Mouse (Mus musculus): ENCODE measurements around the gene Tbl3. TPM values are rescaled to one million over a fixed set of nuclear protein-coding genes. Genes with fewer than 3 reads are reported as not detected.
"Not testable (repeated sequence)": the region's sequence is repeated elsewhere in the genome, so short reads cannot be mapped to it uniquely, and the experiment has no call there.

The Tbl3 gene
- total RNA-seq, 1 experiment from 2014 or later, result 46.1 TPM

DNA sequence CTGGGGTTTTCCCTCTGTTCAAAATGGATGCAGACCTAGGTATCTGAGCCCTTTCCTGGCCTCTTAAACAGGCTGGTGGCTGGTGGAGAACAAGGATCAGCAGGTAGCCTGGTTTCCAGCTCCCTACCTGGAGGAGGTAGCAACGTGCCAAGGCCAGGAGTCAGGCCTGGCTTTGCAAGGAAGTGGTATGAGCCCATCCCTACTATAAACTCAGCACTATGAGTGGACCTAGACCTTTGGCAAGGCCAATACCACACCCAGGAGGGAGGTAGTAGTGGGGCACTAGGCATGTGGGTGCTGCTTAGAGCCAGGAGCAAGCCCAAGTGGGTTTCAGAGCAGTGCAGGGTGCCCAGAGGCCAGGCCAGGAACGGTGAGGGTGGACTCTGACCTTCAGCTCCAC is 8.0 kb downstream of the Tbl3 start:
- no peak for ATAC-seq (replicated peaks; ENCODE audit: low read depth, poor library complexity, severe bottlenecking)

DNA sequence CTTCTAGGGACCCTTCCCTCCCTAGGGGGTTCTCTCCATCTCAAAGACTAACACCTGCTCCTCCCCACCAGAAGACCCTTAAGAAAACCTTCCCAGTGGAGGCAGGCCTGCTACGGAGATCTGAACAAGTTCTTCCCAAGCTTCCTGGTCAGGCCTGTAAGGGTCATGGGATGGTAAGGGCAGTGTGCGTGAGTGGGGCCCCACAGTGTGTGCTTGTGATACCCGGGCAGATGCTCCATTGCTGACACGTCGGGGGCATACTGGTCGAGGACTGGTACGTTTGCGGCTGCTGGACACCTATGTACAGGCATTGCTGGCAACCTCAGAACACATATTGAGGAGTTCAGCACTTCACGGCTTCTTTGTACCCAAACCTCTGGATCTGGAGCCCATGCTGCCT is 8.7 kb downstream of the Tbl3 start:
- no peak for ATAC-seq (replicated peaks; ENCODE audit: low read depth, poor library complexity, severe bottlenecking)

DNA sequence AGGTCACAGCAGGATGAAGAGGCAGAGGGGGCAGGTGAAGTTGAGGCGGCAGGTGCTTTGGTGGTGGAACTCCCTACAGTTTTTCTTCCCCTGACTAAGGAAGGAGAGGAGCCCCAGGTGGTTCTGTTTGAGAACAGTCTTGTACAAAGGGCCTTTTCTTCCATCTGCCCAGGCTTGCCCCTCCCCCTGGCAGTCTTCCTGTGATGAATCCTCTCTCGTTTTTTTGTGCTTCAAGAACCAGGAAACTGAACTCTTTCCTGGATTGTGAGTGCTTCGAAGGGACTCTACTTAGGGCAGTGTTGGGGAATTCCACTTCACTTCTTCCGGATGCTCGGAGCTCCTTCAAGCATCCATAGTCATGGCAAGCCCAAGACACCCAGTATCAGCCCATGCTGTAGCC is 9.5 kb downstream of the Tbl3 start:
- no peak for ATAC-seq (replicated peaks; ENCODE audit: low read depth, poor library complexity, severe bottlenecking)

DNA sequence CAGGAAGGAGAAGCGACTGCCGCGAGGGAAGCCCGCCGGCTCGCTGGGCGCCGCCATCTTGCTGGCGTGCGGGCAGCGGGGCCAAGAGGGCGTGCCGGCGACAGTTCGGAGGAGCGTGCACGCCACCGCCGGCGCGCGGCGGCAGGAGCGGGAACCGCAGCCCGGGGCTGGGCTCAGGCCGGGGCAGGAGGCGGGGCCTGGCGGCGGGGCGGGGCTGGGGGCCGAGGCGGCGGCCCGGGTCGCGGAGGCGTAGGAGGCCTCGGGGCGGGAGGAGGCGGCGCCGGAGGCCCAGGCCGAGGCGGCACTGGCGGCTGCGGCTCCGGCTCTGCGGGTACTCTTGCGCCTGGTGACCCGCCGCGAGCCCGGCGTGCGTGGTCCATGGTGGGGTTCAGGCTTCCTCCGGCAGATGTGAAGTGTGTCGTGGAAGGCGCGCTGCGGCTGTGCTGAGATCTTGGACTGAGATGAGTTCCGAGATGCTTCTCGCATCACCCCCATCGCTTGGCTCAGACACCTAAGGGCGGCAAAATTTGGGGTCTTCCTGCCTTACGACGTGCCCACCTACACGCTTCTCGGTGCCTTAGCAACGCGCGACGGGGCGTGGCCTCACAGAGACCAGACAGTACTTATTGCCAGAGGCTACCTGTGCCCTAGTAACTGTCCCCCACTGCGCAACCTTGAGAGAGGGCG is 11.3 kb downstream of the Tbl3 start, which contains the start of the genes Gfer and Noxo1:
TSS of gene Gfer (minus strand) at position 146 of the 687 bp plus-strand sequence.
TSS of gene Noxo1 (plus strand) at position 224 of the 687 bp plus-strand sequence.
- ATAC-seq (replicated peaks; ENCODE audit: low read depth, poor library complexity, severe bottlenecking), result peak; percentile 71

DNA sequence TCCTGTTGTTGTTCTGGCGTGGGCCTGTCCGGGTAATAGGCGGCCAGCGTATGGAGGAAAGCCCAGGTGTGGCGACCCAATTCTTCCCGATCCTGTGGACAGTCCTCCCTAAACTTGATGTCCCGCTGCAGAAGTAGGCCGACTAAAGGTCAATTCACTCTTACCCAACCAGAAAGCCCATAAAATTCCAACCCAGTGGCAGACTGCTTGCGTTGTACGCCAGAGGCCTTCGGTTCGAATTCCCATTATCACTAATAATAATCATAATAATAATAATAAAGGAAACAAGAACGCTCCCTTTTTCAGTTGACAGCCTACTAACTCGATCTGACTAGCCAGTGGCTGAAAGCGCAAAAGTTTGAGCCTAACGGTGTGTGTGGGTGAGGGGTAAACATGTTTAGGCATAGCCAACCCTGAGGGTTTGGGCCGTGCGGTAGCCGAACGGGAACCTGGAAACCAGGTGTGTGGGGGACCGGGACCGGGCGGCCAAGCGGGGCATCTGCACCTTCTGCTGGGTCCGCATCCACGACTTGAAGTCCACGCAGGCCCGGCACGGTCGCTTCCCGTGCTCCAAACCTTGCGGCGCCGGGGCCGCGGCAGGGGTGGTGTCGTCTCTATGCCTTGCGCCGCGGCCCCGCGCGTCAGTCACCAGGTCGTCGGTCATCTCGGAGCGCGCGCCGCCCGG is 12.0 kb downstream of the Tbl3 start:
- ATAC-seq (replicated peaks; ENCODE audit: low read depth, poor library complexity, severe bottlenecking), result no peak

DNA sequence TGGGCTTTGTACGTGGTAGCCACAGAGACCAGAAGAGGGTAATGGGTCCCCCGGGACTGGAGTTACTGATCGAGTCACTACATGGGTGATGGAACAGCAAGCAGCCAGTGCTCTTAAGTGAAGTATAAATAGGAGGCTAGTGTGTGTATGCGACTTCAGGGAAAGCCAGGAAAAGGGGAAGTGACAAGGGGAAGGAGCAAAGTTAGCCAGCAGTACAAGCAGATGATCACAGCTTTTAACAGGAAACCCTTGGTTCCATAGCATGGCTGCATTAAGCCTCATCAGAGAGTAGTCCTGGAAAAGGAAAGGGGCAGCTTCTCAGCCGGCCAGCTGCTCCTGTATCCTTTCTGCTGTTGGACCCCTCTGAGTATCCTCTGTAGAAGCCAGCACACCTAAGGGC is 15.1 kb downstream of the Tbl3 start:
- ATAC-seq (replicated peaks; ENCODE audit: low read depth, poor library complexity, severe bottlenecking), result no peak

DNA sequence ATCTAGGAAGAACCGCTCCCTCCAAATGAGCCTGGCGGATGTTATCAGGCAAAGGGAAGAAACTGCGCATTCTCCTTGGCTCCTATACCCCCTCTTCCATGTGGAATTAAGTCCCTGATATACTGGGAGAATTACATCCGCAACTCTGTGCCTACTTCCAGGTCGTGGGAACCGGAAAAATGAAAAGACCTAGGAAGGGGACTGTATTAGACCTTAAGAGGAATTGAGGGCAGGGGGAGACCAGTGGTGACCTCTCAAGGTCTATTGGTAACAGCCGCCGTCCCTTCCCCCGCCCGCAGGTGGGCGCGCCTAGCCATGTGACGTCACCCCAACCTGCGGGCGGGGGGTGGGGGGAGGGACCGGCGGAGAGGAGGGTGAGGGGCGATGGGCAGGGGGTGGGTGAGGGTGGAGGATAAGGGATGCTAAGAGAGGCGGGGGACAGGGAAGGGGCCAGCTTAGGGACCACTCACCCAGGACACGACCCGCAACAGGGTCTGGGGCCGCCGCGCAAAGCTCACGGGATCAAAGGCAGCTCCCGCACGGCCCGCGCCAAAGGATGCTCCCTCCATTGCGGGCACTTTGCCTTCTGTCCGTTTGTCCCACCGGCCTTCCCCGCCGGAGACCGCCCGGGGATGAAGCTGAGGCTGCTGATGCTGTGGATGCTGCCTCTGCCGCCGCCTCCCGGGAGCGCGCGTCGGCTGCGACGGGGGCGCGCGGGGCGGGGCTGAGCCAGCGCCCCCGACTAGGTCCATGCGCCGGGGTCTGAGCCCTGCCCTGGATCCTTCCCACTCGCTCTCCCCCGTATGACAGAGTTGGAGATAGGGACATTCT is 18.0 kb downstream of the Tbl3 start, which contains the start of gene Syngr3:
TSS of gene Syngr3 (minus strand) at position 705 of the 831 bp plus-strand sequence.
- no peak for ATAC-seq (replicated peaks; ENCODE audit: low read depth, poor library complexity, severe bottlenecking)

DNA sequence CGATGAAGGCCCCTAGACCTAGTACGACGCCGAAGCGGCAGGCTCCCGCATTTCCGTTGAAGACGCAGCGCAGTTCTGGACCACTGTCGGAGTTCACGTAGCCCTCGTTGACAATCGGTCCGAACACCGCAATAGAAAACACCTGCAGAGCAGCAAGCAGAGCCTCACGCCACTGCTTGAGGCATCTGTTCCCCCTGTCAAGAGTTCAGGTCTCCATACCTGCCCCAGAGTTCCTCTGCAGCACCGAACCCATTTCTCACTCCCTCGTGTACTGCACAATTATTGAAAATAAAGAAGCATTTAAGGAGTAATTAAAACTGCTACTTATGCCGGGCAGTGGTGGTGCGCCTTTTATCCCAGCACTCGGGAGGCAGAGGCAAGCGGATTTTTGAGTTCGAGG is 19.9 kb downstream of the Tbl3 start:
- ATAC-seq (replicated peaks; ENCODE audit: low read depth, poor library complexity, severe bottlenecking), result no peak

DNA sequence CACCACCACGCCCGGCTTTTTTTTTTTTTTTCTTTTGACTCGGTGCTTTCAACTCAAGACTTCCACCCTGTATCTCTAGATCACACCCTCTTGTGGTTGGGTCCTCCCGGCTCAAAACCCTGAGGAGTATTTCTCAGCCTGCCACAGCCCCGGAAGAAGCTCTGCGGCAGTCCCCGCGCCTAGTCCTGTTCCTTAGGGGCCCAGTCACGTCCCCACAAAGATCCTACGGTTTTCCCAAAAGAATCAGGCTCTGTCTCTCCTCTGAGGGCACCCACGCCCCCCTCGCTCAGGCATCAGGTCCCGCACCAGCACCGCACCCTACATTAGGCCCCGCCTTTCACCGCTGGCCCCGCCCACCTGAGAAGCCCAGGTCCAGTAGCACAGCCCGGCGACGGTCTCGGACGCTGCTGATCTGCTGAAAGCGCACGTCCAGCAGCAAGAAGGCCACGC is 20.3 kb downstream of the Tbl3 start:
- ATAC-seq (replicated peaks; ENCODE audit: low read depth, poor library complexity, severe bottlenecking), result peak; percentile 73

DNA sequence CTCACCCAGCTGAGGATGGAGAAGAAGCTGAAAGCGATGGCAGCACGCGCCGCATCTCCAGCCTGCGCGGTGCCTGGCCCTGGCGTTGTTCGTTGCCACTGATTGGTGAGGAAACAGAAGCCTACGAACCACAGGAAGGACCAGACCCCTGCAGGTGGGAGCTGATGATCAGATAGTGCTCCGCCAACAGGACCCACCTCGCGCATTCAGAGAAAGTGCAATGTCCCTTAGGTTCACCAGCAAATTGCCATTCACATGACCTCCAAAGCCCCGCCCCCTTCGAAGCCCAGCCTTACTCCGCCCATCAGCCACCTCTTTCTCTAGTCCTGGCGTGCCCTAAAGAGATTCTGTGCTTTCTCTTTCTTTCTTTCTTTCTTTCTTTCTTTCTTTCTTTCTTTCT is 20.9 kb downstream of the Tbl3 start:
- ATAC-seq (replicated peaks; ENCODE audit: low read depth, poor library complexity, severe bottlenecking), result peak; percentile 67

DNA sequence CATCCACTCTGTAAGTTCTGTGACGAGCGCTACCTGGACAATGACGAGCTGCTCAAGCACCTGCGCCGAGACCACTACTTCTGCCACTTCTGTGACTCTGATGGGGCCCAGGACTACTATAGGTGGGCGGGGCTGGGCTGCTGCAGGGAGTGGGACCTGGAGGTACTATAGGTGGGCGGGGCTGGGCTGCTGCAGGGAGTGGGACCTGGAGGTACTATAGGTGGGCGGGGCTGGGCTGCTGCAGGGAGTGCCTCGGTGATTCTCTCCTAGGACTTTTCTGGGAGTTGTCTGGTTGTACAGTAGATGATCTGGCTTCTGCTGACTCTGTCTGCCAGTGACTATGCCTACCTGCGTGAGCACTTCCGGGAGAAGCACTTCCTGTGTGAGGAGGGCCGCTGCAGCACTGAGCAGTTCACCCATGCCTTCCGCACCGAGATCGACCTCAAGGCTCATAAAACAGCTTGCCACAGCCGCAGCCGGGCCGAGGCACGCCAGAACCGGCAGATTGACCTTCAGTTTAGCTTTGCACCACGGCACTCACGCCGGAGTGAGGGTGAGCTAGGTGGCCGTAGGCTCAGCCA is 29.9 kb downstream of the Tbl3 start:
- no peak for ATAC-seq (replicated peaks; ENCODE audit: low read depth, poor library complexity, severe bottlenecking)

DNA sequence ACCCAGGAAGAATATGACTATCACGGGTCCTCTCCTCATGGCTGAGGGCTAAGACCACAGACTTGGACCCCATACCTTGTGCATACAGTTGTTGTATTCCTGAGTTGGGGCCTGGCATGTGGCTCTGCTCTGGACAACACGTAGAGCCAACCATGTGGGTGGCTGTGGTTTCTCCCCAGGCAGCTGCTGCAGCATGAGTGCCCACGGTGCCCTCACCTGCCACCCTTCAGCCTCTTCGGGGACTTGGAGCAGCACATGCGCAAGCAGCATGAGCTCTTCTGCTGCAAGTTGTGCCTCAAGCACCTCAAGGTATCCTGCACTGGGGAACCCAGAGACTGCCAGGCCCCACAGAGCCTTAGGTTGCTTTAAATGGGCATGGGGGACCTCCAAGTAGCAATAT is 30.6 kb downstream of the Tbl3 start:
- ATAC-seq (replicated peaks; ENCODE audit: low read depth, poor library complexity, severe bottlenecking), result no peak

DNA sequence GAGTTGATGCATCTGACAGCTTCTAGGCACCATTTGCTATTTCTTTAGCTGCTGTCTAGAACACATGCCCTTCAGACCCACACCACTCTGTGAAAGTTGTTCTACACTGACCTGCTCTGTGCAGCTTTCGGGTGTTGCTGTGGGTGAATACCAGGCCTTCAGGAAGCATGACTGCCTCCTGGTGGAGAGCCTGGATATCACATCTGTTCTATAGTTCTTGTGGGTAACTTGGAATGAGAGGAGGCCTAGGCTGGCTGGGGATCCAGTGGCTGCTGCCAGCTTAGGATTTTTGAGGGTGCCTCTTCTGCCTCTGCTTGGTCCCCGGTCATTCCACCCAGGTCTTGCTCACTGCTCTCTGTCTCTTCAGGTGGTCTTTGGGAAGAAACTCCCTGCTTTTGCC is 31.3 kb downstream of the Tbl3 start:
- ATAC-seq (replicated peaks; ENCODE audit: low read depth, poor library complexity, severe bottlenecking), result peak; percentile 71

DNA sequence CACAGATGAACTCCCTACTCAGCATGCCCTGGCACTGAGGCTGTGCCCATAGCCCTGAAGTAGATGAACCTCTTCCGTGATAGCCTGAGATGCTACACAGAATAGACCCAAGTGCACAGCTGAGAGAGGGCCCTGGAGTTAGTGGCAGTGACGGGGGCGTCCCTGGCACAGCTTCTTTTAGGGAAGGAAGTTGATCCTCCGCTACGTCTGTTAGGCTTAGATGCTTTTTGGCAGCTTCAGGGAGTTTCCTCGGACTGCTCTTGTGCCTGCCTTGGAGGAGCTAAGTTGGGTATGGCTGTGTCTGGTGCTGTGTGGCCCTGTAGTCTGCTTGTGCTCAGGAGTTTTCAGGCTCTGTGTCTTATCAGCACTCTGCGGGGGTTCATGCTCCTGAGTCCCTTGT is 33.2 kb downstream of the Tbl3 start:
- ATAC-seq (replicated peaks; ENCODE audit: low read depth, poor library complexity, severe bottlenecking), result peak; percentile 31

DNA sequence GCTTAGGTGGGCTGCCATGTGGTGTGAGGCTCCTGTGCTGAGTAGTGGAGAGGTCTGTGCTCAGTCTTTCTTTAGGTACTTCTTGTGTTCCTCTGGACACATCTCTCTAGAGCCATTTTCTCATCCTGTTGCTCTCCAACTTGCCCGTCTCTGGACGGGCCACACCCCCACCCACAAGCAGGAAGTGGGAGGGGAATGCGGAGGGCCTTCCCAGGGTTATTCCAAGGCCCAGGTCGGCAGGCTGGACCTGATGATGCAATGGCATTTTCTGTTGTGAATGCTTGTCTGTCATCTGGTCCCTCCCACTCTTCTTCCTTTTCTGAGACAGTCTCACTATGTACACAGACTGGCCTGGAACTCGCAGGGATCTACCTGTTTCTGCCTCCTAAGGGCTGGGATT is 35.3 kb downstream of the Tbl3 start:
- ATAC-seq (replicated peaks; ENCODE audit: low read depth, poor library complexity, severe bottlenecking), result no peak

DNA sequence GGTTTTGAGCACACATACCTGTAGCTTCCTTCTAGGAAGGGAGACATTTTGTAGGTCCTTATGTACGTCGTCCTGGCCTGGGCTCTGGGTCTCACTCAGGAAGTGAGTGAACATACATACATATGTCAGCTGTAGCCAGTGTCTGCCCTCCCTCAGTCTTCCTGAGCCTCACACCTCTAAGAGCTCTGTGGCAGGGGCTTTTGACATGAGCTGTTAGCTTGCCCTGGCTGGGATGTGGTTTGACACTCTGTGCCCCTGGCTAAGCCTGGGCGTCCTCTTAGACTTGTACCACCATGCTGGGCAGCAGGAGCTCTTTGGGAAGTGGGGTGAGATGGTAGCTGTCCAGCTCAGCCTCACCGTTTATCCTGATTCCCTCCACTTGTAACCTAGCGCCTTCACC is 36.1 kb downstream of the Tbl3 start:
- ATAC-seq (replicated peaks; ENCODE audit: low read depth, poor library complexity, severe bottlenecking), result no peak

DNA sequence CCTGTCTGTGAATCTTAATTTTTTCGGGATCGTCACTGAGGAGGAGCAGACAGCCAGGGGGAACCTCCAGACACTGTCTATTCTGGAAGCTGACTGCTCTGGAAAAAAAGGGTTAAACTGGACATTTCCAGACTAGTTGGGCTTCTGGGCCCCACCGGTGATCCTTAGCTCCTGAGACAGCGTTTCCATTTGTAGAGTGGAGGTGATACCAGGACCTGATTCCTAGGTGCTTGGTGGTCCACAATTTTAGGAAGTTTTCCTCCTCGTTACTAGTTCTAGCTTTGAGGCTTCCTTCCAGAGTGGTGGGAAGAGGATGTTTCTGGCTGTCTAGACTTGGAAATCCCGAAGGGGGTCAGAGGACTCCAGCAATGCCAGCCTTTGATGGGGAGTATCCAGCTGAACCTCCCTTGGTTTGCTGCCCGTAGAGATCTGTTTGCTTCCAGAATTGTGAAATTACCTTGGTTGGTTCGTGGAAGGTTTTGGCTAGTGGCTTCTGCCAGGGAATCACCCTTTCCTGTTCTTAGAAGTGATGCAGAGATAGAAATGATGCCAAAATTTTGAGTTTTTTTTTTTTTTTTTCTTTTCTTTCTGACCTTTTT is 37.1 kb downstream of the Tbl3 start:
- ATAC-seq (replicated peaks; ENCODE audit: low read depth, poor library complexity, severe bottlenecking), result no peak

DNA sequence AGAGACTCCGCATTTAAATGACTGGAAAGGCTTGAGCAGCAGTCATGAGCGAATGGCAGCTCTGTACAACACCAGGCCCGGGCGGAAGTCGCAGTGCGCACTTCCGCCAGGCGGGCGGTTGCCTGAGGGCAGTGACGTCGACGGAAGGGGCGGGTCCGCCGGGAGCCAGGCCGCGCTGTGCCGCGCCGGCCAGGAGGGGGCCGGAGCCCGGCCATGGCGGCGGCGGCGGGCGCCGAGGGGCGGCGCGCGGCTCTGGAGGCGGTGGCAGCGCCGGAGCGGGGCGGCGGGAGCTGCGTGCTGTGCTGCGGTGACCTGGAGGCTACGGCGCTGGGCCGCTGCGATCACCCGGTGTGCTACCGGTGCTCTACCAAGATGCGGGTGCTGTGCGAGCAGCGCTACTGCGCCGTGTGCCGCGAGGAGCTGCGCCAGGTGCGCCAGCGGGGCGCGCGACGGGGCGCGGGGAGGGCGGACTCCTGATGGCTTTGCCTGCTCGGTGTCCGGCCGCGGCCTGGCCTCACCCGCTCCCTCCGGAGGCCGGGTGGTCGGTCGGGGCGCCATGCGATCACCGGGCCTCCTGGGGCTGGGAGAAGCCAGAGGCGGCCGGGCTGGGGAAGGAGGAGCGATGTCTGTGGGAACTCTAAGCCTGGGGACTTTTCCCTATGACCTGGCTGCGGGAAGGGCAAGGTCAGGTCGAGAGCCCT is 37.8 kb downstream of the Tbl3 start, which contains the start of gene Zfp598:
TSS of gene Zfp598 (plus strand) at position 143 of the 701 bp plus-strand sequence.
- ATAC-seq (replicated peaks; ENCODE audit: low read depth, poor library complexity, severe bottlenecking), result peak; percentile 87

DNA sequence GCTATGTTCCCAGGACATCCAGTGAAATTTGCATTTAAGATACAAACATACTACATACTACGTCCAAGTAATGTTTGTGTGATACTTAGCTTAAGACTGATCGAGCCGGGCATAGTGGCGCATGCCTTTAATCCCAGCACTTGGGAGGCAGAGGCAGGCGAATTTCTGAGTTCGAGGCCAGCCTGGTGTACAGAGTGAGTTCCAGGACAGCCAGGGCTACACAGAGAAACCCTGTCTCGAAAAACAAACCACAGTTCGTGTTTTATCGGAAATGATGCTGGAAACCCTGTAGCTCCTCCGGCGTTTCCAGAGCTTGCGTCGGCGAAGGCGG is 38.3 kb downstream of the Tbl3 start:
- ATAC-seq (replicated peaks; ENCODE audit: low read depth, poor library complexity, severe bottlenecking), result not testable (repeated sequence)

Measured in common myeloid progenitor, adult 5-6 weeks (primary cell).